Mouse (Mus musculus) gastrocnemius, postnatal 10 days (tissue): ENCODE measurements around the gene Cobl. TPM values are rescaled to one million over a fixed set of nuclear protein-coding genes. Genes with fewer than 3 reads are reported as not detected.

ENCODE experiments used
- DNase-seq: peaks from one replicate; pipeline ENCODE4 v3.0.0; 2021; ENCODE audit warnings: mixed read lengths
- total RNA-seq, 2 experiments: library from RNA; stranded (reverse); gene quantifications; 2 replicates each; pipeline ENCODE4 v1.2.3; 2021

The Cobl gene
- total RNA-seq, 2 experiments from 2014 or later = 127 to 138 TPM

DNA sequence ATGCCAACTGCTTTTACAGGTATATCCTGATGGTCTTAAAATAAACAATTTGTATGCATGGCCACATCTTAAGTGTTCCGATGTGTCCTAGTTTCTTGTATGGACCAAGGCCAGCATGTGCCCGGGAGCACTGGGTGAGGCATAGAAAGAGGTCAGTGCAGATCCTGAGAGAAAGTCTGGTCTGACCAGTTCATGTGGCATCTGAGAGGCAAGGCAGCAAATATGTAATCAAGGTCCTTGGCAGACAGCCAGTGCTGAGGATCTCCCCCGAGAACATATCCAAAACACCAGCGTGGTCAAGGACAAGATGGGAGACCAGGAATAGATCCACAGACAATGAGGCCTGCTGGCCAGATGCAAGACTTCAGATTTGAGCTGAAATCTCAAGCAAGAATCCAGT, 81.8 kb downstream of the Cobl start:
- DNase-seq = no peak

DNA sequence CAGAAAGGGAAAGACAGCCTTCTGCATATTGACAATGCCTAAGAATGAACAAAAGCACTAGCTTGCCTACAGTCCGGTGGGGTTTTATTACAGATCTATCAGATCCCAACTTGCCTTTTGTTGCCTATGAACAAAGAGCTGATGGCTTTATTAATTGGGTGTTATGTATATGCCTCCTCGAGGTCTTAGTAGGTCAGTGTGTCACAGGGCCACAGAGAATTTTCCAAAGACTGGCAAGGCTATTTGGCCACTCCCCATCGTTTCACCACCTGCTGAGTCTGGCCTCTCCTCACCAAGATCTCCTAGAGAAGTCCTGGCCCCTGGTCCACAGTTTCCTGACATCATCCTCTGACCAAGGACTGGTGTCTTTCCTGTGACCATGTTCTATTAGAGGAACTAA, 83.7 kb downstream of the Cobl start:
- no peak for DNase-seq

DNA sequence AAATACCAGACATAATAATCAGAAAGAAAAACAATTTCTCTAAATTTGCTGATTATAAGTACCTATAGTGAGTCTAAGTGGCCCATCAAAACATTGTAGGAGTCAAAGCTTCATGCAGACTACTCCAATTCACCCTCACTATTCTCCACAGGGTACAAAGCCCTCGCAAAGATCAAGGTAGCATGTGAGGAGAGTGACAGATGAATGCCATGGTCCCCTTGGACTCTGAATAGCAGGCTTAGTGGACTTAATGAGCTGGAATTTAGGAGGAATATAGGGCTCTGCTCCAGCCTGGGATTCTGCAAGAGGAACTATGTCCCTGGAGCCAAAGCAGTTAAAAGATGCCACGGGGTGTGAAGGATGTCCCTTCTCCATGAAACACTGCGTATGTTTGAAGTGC, 88.1 kb downstream of the Cobl start:
- DNase-seq = no peak

DNA sequence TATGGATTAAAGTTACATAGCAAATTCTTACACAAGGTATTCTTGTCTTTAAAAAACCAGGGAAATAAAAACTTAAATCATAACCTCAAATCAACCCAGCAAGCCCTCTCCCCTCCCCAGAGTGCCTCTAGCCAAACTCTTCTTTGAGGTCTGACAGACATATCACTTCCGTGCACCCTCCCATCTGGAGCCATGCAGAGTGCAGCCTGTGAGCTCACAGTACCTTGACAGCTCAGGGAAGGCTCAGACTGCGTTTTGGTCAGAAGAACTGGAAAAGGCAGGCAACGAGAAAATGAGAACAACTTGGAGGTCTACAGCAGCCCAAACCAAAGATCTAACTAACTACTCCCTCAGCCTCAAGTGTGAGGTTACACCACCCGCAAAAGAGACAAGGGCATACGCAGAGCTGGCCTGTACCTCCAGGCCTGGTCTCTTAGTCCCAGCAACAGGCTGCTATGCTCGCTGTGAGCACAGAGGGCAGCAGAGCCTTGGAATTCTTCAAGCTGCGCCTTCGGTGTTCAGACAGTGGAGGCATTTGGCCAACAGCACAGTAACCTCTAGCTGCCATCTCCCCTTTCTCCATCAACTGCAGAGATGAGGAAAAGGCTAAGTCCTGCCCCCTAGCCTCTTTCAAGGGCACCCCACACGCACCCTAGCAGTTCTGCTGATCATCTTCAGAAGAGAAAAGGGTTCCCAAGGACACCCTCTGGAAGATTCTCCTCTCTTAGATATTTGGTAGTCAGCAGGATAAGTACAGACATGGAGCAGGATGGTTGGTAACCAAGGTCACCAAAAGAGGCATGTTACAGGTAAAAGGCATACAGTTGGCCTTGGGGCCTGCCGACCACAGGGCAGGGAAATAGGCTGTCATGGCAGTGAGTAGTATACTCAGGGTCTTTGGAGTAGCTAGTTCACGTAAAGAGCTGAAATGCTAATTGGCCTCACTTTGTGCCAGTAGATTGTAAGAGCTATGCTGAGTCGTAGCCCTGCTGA, 91.4 kb downstream of the Cobl start:
- peak; percentile 80 for DNase-seq

DNA sequence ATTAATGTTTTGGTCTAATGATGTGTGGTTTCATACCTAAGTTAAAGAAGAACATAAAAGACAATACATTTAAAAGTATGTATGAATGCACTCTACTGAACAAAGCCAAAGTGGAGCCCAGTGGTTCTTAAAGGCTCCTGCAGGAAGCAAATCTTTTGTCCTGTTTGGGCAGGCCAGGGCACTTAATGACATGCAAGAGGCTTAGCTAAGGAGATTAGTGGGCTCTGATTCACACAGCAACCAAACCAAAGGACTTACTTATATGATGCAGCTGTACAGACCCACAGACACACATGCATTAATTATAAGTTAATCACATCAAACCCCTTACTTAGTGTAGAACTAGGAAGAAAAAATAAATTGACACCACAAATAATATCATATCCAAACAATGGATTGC, 93.8 kb downstream of the Cobl start:
- DNase-seq = no peak

DNA sequence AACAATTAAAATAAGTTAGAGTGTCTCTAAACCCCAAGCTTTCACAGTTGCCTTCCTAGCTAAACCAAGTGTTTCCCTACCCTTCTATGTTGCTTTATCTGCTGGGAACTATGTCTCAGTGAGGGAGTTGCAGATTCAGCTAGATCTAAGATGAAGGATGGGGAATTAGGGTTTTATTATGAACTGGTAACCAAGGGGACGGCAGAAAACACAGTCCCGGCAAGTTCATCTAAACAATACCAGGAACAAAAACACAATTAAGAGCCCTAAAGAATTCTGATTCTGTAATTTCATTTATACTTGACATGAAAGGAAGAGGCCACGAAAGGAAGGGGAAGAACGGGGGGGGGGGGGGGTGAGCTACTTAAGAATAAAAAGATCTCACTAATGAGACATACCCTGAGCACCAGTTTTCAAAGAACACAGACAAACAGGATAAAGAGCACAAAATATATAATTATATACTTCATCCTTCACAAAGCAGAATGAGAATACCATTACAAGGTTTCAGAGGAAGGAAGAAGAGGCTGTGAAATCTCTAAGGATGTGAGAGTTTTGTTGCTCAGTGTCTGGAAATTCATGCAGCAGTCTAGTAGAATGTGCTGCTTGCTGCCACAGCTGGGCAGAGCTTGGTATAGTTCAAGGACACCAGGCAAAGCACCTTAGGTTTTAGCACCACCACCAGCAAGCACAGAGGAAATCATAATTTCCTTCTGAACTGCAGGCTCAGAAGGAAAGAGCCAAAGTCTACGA, 97.2 kb downstream of the Cobl start:
- DNase-seq = no peak

DNA sequence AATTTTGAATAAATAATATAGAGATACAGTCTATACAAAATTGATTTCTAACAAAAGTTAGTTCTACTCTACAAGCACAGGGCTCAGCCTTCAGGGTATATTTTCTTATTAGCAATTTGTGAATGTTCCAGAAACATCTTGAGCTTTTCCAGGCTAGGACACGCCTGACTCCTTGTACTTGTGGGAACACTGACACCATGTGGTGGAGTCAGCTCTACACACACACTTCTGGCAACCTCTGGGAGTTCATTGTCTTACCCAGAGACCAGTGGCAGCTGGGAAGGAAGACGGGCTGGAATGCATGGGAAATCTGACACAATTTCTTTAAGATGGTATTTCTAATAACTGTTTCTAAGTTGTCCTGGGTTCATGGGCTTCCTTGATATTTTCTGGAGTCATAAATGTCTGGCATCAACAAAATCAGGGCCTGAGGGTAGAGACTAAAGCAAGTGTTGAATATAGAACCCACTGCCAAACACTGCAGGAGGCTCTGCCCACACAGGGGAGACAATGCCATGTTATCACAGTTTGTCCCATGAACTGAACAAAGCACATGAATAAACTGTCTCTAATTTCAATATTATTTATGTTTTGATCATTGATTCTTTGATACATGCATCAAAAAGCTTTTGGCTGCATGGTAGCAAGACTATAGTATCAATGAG, 105.3 kb downstream of the Cobl start:
- peak; percentile 33 for DNase-seq

DNA sequence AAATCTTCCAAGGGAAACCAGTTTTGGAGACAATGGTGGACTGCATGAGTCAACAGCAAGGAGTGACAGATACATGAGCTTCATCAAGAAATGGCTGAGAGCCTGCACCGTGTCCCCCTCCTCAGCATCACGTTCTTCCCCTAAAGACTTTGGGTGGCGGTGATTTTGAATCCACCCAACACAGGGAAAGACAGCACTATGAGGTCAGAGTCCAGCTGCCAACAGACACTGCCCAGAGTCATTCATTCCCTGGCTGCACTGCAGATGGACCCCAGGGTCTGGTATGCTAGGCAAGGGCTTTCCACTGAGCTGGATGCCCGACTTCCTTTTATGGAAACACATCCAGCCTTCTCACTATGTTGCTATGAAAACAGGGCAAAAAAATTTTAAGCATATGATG, 106.2 kb downstream of the Cobl start:
- DNase-seq = no peak

DNA sequence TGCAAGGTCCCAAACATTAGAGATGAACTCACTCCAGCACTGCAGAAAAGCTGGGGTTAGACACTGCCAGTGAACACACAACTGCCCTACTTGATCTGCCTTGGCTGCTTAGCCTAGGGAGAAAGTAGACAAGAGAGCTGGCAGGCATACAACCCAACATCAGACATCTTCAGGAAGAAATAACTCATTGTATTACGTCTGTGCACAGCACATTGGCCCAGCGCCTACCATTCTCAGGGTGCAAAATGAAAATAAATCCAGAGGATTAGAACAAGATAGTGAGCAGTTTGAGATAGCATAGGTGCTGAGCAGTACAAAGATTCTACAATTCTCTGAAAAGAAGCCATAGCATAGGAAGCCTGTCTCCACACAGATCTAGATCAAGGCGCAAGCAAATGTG, 109.1 kb downstream of the Cobl start:
- no peak for DNase-seq

DNA sequence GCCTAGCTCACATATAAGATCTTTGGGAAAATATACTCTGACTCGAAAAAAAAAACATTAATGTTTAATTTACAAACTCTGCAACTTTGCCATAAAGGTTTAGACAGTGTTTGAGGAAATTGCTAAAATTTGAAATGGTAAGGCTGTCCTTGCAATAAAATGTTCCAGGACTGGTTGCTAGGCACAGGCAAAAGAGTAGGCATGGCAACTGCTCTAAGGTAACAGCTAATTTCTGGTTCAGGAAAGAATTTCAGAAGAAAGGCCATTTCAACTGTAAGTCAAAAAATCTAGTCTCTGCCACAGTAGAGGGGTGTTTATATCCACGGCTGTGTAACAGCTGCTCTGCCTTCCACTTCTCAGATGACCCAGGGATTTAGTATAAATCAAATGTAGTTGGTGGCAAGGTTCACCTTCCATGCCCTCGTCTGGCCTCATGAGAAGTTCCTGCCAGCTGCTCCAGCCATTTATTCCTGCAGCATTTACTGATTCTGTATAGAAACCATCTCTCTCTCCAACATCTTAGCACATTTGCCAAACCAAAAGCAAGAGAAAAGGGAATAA, 113.7 kb downstream of the Cobl start:
- DNase-seq = no peak

DNA sequence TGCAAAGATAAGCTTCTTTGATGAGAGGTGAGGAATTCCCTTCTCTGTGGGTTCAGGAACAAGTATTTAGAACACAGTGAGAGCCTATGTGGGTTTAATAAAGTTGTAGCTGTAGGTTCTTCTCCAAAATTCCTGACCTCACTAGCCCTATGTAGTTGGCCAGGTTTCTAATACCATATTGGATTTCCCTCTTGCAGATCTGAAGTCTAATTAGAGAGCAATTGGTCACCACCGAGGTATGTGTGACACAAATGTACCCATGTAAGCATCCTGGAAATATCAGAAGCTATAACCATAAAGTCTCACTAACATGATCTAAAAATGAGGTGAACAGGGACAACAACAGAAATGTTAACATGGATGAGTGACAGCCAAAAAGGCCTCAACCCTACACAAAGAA, 114.7 kb downstream of the Cobl start:
- DNase-seq = no peak

DNA sequence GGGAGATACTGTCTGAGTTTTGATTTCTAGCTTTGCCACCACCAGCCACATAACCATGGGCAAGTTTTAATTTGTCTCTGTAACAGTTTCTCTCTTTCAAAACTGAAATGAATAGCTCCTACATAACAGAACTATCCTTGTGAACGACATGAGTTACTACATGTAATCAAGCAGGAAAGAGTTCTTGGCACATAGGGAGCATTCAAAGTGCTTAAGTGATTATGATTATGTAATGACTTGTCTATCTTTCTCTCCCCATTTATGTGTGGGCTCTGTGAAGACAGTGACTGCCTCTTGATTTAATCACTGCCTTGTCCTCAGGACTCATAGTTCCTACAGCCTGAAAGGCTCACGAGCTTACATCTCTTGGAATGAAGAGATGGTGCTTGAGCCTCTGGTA, 118.3 kb downstream of the Cobl start:
- DNase-seq = no peak

DNA sequence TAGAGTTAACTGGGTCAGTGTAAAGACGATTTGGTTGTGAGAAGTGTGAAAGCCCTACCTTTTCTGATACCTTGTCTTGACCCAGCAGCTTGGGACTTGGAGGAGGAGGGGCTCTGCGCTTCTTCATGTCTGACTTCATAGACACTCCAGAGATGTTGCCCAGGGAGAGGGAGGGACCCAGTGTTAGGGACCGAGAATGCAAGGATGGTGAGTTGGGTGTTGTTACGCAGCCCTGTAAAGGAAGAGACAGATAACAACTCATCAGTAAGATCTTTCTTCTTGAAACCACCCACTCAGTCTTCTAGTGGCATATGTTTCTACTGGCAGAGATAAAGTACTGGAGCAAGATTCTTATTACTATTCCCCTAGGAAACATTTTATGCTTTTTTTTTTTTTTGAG, 121.1 kb downstream of the Cobl start:
- no peak for DNase-seq

DNA sequence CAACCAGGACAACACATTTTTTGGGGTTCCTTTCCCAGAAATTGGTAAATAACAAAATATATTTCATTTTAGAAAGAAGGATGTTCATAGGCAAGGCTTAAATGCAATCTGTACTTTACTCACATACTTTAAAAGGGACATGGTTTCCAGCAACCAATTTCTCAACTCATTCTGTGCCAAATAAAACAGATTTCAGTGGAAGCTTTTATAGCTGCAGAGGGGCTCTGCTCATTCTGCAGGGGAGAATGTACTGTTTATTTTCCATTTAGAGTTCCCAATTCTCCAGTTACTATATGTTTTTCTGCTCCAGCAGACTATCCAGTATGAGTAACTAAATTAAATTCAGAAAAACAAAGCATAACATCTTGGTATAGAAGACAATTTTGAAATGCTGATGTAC, 124.1 kb downstream of the Cobl start:
- no peak for DNase-seq

DNA sequence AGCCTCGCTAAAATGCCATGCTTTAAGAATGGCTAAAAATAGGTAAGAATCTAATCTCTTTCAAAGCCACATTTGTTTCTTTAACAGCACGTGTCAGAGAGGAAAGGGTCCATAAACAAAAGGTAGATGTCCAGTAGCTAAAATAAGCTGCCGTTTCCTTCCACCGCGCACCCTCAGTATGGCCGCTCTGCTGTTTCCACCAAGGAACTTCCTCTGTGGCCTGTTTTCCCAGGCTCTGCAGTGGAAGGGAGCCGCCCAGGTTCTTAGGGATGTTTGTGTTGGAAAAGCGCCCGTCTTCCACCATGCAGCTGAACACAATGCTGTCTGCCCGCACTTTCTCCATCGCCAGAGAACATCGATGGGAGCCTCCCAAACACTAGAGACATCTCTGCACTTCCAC, 128.6 kb downstream of the Cobl start:
- peak; percentile 19 for DNase-seq

DNA sequence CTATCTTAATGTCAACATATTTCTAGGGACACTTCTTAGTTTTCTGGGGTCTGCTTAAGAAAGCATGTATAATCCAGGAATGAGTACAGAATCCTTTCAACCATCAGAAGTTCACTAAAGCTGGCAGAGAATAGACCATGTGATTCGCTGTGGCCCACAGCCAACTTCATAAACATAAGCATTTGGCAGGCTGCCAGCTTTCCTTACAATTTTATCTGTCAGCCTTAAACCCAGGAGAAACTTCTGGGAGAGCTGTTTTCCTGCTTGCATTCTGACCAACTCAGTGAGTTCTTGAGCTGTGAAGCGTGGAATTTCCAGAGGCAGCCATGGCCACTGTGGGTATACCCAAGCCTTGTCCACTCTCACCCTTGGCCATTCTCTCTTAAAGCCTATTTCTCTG, 132.8 kb downstream of the Cobl start:
- peak; percentile 28 for DNase-seq

DNA sequence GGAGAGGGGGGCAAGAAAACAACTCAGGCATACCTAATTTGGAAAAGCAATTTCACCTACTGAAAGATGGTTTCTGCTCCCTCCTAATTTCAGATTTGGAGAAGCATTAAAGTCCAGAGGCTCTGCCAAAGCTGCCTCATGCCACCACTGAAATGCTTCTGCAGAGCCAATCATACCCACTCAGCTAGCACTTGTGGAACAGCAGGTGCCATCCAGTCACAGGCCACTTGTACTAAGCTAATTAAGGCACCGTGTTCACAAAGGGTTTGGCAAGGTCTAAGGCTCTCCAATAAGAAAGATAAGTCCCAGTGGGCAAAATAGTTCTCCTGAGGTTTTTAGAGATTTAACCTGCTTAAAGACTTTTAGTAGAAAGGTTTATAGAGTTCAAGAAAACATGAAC, 143.3 kb downstream of the Cobl start:
- no peak for DNase-seq

DNA sequence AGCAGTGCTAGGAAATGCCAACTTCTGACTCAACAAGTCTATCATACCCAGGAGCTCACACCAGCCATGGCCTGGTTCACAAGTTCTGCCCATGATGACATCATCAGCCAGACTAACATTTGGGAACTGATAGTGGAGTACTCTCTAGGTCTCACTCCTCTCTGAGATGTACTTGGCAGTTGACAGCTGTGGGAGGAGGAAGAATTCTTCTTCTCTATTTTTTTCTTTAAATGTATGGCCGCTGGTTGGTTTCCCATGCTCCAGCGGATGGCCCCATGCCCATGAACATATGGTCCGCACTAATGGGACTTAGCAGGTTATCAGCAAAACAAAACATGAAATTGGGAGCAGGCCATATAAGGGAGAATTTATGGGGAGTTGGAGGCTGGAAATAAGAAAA, 145.4 kb downstream of the Cobl start:
- no peak for DNase-seq

DNA sequence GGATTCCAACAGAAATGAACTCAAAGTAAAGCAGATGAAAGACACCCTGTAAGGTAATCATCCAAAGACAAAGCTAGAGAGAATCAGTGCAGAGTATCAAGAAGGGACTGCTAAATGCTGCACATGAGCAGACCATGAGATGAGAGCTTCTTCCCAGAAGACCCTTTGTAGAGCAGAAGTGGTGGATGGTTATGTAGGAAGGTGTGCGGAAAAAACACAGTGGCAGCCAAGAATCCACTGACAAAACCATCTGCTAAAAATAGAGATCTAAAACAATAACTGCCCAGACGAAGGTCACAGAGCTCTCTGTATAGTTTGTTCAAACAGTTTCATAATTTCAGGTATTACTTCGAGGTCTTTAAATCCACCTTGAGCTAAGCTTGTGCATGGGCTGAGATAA, 149.1 kb downstream of the Cobl start:
- no peak for DNase-seq

DNA sequence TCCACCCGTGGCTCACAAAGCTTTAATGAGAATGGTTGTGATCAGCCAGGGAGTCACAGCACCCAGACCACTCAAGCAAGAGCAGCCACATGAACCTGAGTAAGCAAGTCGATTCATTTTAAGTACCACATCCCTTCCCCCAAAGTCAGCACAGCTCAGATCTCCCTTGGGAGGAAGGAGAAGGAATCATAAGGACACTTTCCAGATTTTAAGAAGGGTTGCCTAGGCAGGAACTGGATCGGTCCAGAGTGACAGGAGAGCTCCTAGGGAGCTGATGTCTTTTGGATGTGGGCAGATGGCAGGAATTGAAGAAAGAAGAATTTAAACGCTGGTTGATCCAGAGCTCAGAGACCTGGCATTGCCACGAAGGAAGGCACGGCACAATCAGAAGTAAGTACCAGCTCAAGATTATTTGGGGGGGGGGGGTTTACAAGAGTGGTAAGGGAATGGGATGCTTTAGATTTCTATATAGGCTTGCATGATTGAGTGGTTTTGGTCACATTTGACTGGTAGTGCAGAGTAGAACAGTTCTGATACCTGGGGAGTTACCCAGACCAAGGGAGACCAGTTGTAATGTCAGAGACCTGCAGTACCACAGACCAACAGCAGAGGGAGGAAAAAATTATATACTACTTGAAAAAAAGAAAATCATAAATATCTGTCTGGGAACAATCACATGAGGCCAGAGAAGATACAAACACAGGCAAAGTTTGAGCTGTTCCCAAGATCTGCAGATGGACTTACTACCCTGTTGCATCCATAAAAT, 150.3 kb downstream of the Cobl start:
- peak; percentile 41 for DNase-seq

DNA sequence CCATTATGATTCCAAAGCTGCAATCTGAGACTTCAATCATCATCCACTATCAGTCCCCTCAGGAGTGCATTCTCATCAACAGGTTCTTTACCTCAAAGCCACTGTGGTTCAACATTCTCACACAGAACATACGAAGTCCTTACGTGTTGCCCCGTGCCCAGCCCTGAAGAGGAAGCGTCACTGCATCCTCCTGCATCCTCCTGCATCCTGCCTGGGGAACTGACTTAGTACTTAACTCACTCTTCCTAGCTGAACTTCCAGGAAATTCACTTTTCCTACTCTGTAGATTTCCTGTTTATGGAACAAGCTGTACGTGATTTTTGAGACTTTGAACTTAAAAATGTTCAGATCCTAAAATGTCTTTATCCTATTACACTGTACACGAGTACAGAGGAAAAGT, 153.3 kb downstream of the Cobl start:
- DNase-seq = no peak
